Mouse (Mus musculus) heart, postnatal 25 days (tissue): ENCODE results near the gene Pibf1. TPM values are rescaled to one million over a fixed set of nuclear protein-coding genes. Genes with fewer than 3 reads are reported as not detected.

Experiments
- total RNA-seq, 2 experiments: library from RNA; stranded (reverse); gene quantifications; 2 replicates each; pipeline ENCODE4 v1.2.3; 2021

Pibf1 gene
- total RNA-seq, 2 experiments from 2014 or later = 7.4 to 7.8 TPM

Other genes with a start within 250 kb of the Pibf1 start
- gene Rpl36a-ps1, start 105.1 kb upstream of the Pibf1 start, total RNA-seq = 1 to 10 TPM; 1.6 to 1.7 TPM
- 10 to 100 TPM; 33.0 to 33.6 TPM for gene Mzt1, start 53.3 kb upstream of the Pibf1 start, total RNA-seq
- 1 to 10 TPM in 1 of 2 experiments, under 1 TPM in 1; 0.83 to 1.1 TPM for gene Bora, start 53.2 kb upstream of the Pibf1 start, total RNA-seq
- 10 to 100 TPM; 10.5 to 11.6 TPM for gene Dis3, start 346 bp downstream of the Pibf1 start, total RNA-seq
- gene Klf5, start 199.3 kb downstream of the Pibf1 start, total RNA-seq = 1 to 10 TPM; 1.1 TPM